Mouse (Mus musculus) kidney, postnatal 0 days (tissue): ENCODE data around the gene Klhdc7a. TPM values are rescaled to one million over a fixed set of nuclear protein-coding genes. Genes with fewer than 3 reads are reported as not detected.

Experiments used
- ATAC-seq: fragments of 200-750 bp; cut with Nextera tagmentation; replicated peaks from 2 replicates; pipeline ENCODE4 v1.8.0; 2017; ENCODE audit warnings: low read depth, moderate number of reproducible peaks, moderate TSS enrichment, moderate library complexity; ENCODE audit not compliant: low FRiP score
- DNase-seq: peaks from one replicate; pipeline ENCODE4 v3.0.0-alpha.2; 2016; ENCODE audit warnings: low spot score
- H3K27ac ChIP-seq: fragments of 300-500 bp; sonication (generic); 2 replicates; pipeline ENCODE4 v1.5.1; 2014; ENCODE audit warnings: mild to moderate bottlenecking
- H3K27me3 ChIP-seq: fragments of 300-500 bp; sonication (generic); 2 replicates; pipeline ENCODE4 v1.6.1; 2014; ENCODE audit warnings: low read length, mixed read lengths; ENCODE audit not compliant: insufficient read depth
- H3K36me3 ChIP-seq: fragments of 300-500 bp; sonication (generic); 2 replicates; pipeline ENCODE4 v1.6.1; 2014; ENCODE audit warnings: low read length, mixed read lengths; ENCODE audit not compliant: insufficient read depth
- H3K4me1 ChIP-seq: fragments of 300-500 bp; sonication (generic); replicated peaks from 2 replicates; pipeline ENCODE4 v1.6.1; 2014; ENCODE audit warnings: antibody characterized with exemption, low read length, mixed read lengths; ENCODE audit not compliant: insufficient read depth
- H3K4me2 ChIP-seq: fragments of 300-500 bp; sonication (generic); 2 replicates; pipeline ENCODE4 v1.6.1; 2014; ENCODE audit warnings: mild to moderate bottlenecking, low read length, moderate library complexity, mixed read lengths
- H3K4me3 ChIP-seq: fragments of 300-500 bp; sonication (generic); replicated peaks from 2 replicates; pipeline ENCODE4 v1.5.1; 2014; ENCODE audit warnings: low read depth, low read length
- H3K9ac ChIP-seq: fragments of 300-500 bp; sonication (generic); 2 replicates; pipeline ENCODE4 v1.6.1; 2014; ENCODE audit warnings: low read depth, low read length
- H3K9me3 ChIP-seq: fragments of 300-500 bp; sonication (generic); replicated peaks from 2 replicates; pipeline ENCODE4 v1.6.1; 2016; ENCODE audit warnings: low read length, inconsistent platforms, mixed read lengths
- CTCF ChIP-seq: IDR thresholded peaks from 2 replicates; pipeline ENCODE4 v1.5.1; 2016; ENCODE audit warnings: antibody characterized with exemption, low read depth, mild to moderate bottlenecking, moderate library complexity
- WGBS: fragments of 180-500 bp; shearing (Covaris S2); extraction: QIAGEN DNeasy Blood & Tissue Kit; methylation state at CpG from one replicate; pipeline ENCODE4 v1.1.7; 2014; 5-methylcytosine and 5-hydroxymethylcytosine counted together
- polyA plus RNA-seq: library from polyadenylated mRNA; unstranded; fragments of >200 nt; fragmentation: Nextera tagmentation; extraction: Ambion mirVana; gene quantifications from 2 replicates; pipeline ENCODE4 v1.2.1, GENCODE M21; 2015

The Klhdc7a gene
- polyA plus RNA-seq, 1 experiment from 2014 or later, result 8.9 TPM

GRCm38 (mm10) chr4:139950431-139950848 is 17.4 kb downstream of the Klhdc7a start:
- peak overlapping the region; percentile 28; the same call in 1 of the 2 replicates for H3K9ac ChIP-seq
- no peaks in the 10 kb centered on the region for H3K36me3 ChIP-seq
- DNase-seq (peak; percentile 45), ATAC-seq (0 out of 2 replicates have a peak, but pooled peaks have one; percentile 52)
- no peak overlapping the region for H3K4me3 ChIP-seq
- WGBS, result 1% methylated on average over 20 of the region's 20 CpGs
- no peaks in the 10 kb centered on the region for H3K4me1 ChIP-seq
- peak overlapping the region; percentile 46 for H3K4me2 ChIP-seq
- no peaks in the 10 kb centered on the region for H3K9me3 ChIP-seq
- H3K27me3 ChIP-seq, result no peaks in the 10 kb centered on the region
- no peak overlapping the region for H3K27ac ChIP-seq
- no peak for TF ChIP-seq CTCF

GRCm38 (mm10) chr4:139948591-139948990 is 19.2 kb downstream of the Klhdc7a start:
- Histone ChIP-seq H3K36me3 (no peaks in the 10 kb centered on the region), H3K27me3 (no peaks in the 10 kb centered on the region), H3K4me3 (no peak overlapping the region), H3K27ac (no peak overlapping the region), H3K4me1 (no peaks in the 10 kb centered on the region), H3K9ac (no peak overlapping the region), H3K9me3 (no peaks in the 10 kb centered on the region), H3K4me2 (no peak overlapping the region)
- DNase-seq, result no peak
- 46% methylated on average over 7 of the region's 7 CpGs for WGBS
- no peak for ATAC-seq
- TF ChIP-seq CTCF, result no peak

GRCm38 (mm10) chr4:139947341-139947740 is 20.5 kb downstream of the Klhdc7a start:
- Histone ChIP-seq H3K36me3 (no peaks in the 10 kb centered on the region), H3K9me3 (no peaks in the 10 kb centered on the region), H3K4me2 (no peak overlapping the region), H3K27me3 (no peaks in the 10 kb centered on the region), H3K4me3 (no peak overlapping the region), H3K27ac (no peak overlapping the region), H3K9ac (no peak overlapping the region), H3K4me1 (no peaks in the 10 kb centered on the region)
- no peak for DNase-seq
- no peak for ATAC-seq
- TF ChIP-seq CTCF, result peak; percentile 24; the same call in 1 of the 2 replicates
- WGBS, result 96% methylated on average over 2 of the region's 2 CpGs

GRCm38 (mm10) chr4:139941831-139942230 is 26.0 kb downstream of the Klhdc7a start:
- ATAC-seq (no peak), DNase-seq (no peak)
- WGBS, result 85% methylated on average over 2 of the region's 2 CpGs
- no peaks in the 10 kb centered on the region for H3K4me1 ChIP-seq
- H3K9me3 ChIP-seq, result no peaks in the 10 kb centered on the region
- no peak overlapping the region for H3K9ac ChIP-seq
- H3K27ac ChIP-seq, result no peak overlapping the region
- no peak for TF ChIP-seq CTCF
- H3K36me3 ChIP-seq, result no peaks in the 10 kb centered on the region
- no peak overlapping the region for H3K4me2 ChIP-seq
- no peak overlapping the region for H3K4me3 ChIP-seq
- no peaks in the 10 kb centered on the region for H3K27me3 ChIP-seq

- Histone ChIP-seq H3K27ac (no peak overlapping the region), H3K36me3 (no peaks in the 10 kb centered on the region), H3K9ac (no peak overlapping the region), H3K4me1 (no peaks in the 10 kb centered on the region), H3K27me3 (no peaks in the 10 kb centered on the region), H3K4me2 (no peak overlapping the region), H3K4me3 (no peak overlapping the region), H3K9me3 (no peaks in the 10 kb centered on the region)
- DNase-seq (no peak), ATAC-seq (no peak; the same call in 1 of the 2 replicates)
- WGBS, result 73% methylated on average over 3 of the region's 3 CpGs
- TF ChIP-seq CTCF, result no peak
These were observed 32.3 kb downstream of the Klhdc7a start for GRCm38 (mm10) chr4:139935557-139935956.

- H3K4me3 ChIP-seq, result no peak overlapping the region
- no peaks in the 10 kb centered on the region for H3K36me3 ChIP-seq
- no peaks in the 10 kb centered on the region for H3K27me3 ChIP-seq
- H3K9ac ChIP-seq, result no peak overlapping the region
- TF ChIP-seq CTCF, result no peak
- no peaks in the 10 kb centered on the region for H3K9me3 ChIP-seq
- WGBS, result 66% methylated on average over 18 of the region's 18 CpGs
- H3K4me1 ChIP-seq, result no peaks in the 10 kb centered on the region
- ATAC-seq (no peak), DNase-seq (no peak)
- H3K27ac ChIP-seq, result no peak overlapping the region
- H3K4me2 ChIP-seq, result no peak overlapping the region
These were observed 34.6 kb downstream of the Klhdc7a start for GRCm38 (mm10) chr4:139932970-139933801.
